Mouse (Mus musculus): ENCODE measurements at regions not wholly inside any gene's neighbourhood (a gene's known extent, or its start where the extent isn't known, plus 50 kb on each side); places are given as distances from the start of the nearest gene placed in this dataset.

DNA sequence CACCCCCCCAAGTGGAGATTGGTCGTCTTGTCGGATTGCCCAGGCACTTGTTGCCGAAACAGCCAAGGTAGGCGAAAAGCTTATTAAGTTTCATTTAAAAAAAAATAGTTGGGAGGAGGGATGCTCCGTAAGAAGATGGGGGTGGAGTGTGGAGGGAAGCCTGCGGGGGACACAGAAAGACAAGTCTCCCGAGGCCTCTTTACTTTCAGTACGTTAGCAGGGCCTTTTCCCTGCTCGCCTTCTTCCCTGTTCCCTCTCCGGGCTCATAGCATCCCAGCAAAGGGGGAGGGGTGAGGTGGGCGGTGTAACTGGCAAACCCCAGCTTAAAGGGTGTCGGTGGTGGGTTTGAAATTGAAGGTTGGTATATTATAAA lies 131.5 kb upstream of the Ubr2 start:
- under 1% methylated on average over 12 of the region's 12 CpGs for WGBS
- H3K4me3 ChIP-seq (ENCODE audit: low read length), result peak overlapping the region; percentile 77
- ATAC-seq (ENCODE audit: low FRiP score, low TSS enrichment), result no peak
- H3K27me3 ChIP-seq (ENCODE audit: control insufficient read depth, insufficient read depth, low read length), result no peaks in the 10 kb centered on the region
- H3K36me3 ChIP-seq (ENCODE audit: control insufficient read depth, insufficient read depth, low read length), result peaks cover 4% of the 10 kb centered on the region; the same call in 1 of the 2 replicates
- peak overlapping the region; percentile 100 for H3K27ac ChIP-seq (ENCODE audit: low read depth, low read length)
- peak overlapping the region; percentile 76; the same call in 1 of the 2 replicates for H3K9ac ChIP-seq (ENCODE audit: low read depth, low read length)
- H3K9me3 ChIP-seq (ENCODE audit: control insufficient read depth, low read length), result no peaks in the 10 kb centered on the region
- peaks cover 26% of the 10 kb centered on the region; the same call in 1 of the 2 replicates for H3K4me1 ChIP-seq (ENCODE audit: control insufficient read depth, insufficient read depth, low read length)
- peak overlapping the region; percentile 91 for H3K4me2 ChIP-seq (replicated peaks; ENCODE audit: low read depth, low read length)

DNA sequence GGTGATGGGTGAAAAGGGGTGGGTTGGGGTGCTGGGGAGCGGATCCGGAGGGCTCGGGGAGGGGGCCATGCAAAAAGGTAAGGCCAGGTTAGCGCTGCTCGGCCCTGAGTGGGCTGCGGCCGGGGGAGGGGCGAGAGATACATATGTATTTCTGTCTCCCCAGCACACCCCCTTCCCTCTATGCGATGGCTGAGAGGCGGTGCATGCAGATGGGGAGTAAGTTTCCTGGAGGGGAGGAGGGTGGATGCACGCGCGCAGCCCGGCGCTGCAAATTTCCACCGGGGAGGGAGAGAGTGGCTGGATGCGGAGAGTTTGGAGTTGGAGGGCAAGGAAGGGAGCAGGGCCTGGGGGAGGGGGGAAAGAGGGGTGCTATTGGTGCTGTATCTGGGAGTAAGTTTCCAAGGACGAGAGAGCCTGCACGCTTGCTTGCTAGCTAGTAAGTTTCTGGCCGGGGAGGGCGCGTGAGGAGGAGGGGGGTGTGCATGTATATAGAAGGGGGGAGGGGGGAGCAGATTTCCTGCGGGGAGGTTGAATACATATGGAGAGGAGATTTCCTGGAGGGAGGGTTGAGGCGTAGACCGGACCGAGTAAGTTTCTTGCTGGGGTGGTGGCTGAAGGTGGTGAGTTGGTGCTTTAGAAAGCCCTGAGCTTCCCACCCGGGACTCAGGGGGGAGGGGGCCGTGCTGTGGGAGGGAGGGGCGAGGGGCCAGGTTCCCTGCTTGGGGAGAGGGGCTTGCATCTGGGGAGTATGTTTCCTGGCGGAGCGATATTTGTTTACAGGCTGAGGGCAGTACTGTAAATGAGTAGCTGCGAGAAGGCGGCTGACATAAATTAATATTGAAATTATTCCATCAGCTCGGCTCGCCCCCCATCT lies 130.8 kb upstream of the Ubr2 start:
- Histone ChIP-seq H3K4me1 (ENCODE audit: control insufficient read depth, insufficient read depth, low read length) (peaks cover 26% of the 10 kb centered on the region; the same call in 1 of the 2 replicates), H3K4me2 (replicated peaks; ENCODE audit: low read depth, low read length) (peak overlapping the region; percentile 91), H3K4me3 (ENCODE audit: low read length) (peak overlapping the region; percentile 77), H3K9ac (ENCODE audit: low read depth, low read length) (peak overlapping the region; percentile 76), H3K36me3 (ENCODE audit: control insufficient read depth, insufficient read depth, low read length) (peaks cover 4% of the 10 kb centered on the region; the same call in 1 of the 2 replicates), H3K27me3 (ENCODE audit: control insufficient read depth, insufficient read depth, low read length) (no peaks in the 10 kb centered on the region), H3K27ac (ENCODE audit: low read depth, low read length) (peak overlapping the region; percentile 100), H3K9me3 (ENCODE audit: control insufficient read depth, low read length) (no peaks in the 10 kb centered on the region)
- WGBS, result under 1% methylated on average over 34 of the region's 35 CpGs
- peak; percentile 65 for ATAC-seq (ENCODE audit: low FRiP score, low TSS enrichment)

DNA sequence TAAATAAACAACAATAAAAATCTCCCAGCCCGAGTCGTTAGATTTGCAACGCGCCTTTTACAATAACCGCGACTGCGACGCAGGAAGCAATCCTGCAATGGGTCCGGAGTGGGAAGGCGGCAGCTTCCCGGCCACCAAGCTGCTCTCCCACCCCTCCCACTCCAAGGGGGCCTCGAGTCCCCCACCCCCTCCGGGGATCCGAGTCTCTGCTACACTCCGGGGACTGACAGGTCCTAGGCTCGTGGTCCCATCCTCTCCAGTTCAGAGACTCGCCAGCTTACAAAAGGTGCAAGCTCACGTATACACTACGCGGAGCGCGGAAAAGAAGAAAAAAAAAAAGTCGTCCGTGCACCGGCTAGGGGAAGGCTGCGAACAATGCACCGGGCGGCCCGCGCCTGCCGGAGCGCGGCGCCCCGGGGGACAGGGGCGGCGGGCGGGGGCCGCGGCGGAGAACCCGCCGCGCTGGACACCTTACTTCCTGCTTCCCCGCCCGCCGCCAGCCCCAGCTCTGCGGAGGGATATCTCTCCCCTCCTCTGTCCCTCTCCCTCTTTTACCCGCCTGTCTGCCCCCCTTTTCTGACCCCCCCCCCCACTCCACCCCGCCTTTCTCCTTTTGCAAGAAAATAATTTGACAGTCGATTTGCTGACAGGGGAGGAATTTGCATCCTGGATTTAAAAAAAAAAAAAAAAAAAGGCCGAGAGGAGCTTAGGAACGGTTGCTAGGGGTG lies 130.0 kb upstream of the Ubr2 start:
- Histone ChIP-seq H3K27me3 (ENCODE audit: control insufficient read depth, insufficient read depth, low read length) (no peaks in the 10 kb centered on the region), H3K4me2 (replicated peaks; ENCODE audit: low read depth, low read length) (peak overlapping the region; percentile 91), H3K27ac (ENCODE audit: low read depth, low read length) (peak overlapping the region; percentile 100), H3K9me3 (ENCODE audit: control insufficient read depth, low read length) (no peaks in the 10 kb centered on the region), H3K9ac (ENCODE audit: low read depth, low read length) (peak overlapping the region; percentile 76), H3K4me3 (ENCODE audit: low read length) (peak overlapping the region; percentile 77), H3K4me1 (ENCODE audit: control insufficient read depth, insufficient read depth, low read length) (peaks cover 26% of the 10 kb centered on the region; the same call in 1 of the 2 replicates), H3K36me3 (ENCODE audit: control insufficient read depth, insufficient read depth, low read length) (peaks cover 4% of the 10 kb centered on the region; the same call in 1 of the 2 replicates)
- under 1% methylated on average over 44 of the region's 53 CpGs for WGBS
- ATAC-seq (ENCODE audit: low FRiP score, low TSS enrichment), result peak; percentile 50

GRCm38 (mm10) chr17:47139730-47140231 lies 129.4 kb upstream of the Ubr2 start:
- Histone ChIP-seq H3K27me3 (ENCODE audit: control insufficient read depth, insufficient read depth, low read length) (no peaks in the 10 kb centered on the region), H3K36me3 (ENCODE audit: control insufficient read depth, insufficient read depth, low read length) (no peaks in the 10 kb centered on the region), H3K4me3 (ENCODE audit: low read length) (peak overlapping the region; percentile 77), H3K4me1 (ENCODE audit: control insufficient read depth, insufficient read depth, low read length) (peaks cover 26% of the 10 kb centered on the region; the same call in 1 of the 2 replicates), H3K9ac (ENCODE audit: low read depth, low read length) (peak overlapping the region; percentile 76), H3K4me2 (replicated peaks; ENCODE audit: low read depth, low read length) (peak overlapping the region; percentile 91), H3K27ac (ENCODE audit: low read depth, low read length) (peak overlapping the region; percentile 100), H3K9me3 (ENCODE audit: control insufficient read depth, low read length) (no peaks in the 10 kb centered on the region)
- ATAC-seq (ENCODE audit: low FRiP score, low TSS enrichment), result peak; percentile 94
- WGBS, result 1% methylated on average over 26 of the region's 34 CpGs

DNA sequence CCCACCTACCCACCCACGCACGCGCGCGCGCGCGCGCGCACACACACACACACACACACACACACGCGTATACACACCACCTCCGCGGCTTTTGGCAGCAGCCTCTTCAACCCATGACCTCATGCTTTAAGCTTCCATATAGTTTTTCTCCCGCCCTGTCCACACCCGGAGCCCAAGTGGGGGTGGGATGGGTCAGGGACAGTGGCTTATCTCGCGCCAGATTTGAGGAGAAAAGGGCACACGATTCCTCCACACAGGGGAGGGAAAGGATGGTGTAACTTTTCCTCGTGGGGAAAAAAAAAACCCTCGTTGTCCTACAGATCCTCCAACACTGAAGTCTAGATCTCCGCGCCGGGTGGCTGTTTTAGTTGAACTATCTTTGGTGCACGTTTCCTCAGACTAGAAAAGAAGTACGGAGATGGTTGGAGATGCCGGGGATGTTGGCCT lies 128.8 kb upstream of the Ubr2 start:
- WGBS, result under 1% methylated on average over 27 of the region's 27 CpGs
- Histone ChIP-seq H3K27ac (ENCODE audit: low read depth, low read length) (peak overlapping the region; percentile 55), H3K4me3 (ENCODE audit: low read length) (peak overlapping the region; percentile 77), H3K27me3 (ENCODE audit: control insufficient read depth, insufficient read depth, low read length) (no peaks in the 10 kb centered on the region), H3K36me3 (ENCODE audit: control insufficient read depth, insufficient read depth, low read length) (no peaks in the 10 kb centered on the region), H3K9me3 (ENCODE audit: control insufficient read depth, low read length) (no peaks in the 10 kb centered on the region), H3K9ac (ENCODE audit: low read depth, low read length) (peak overlapping the region; percentile 57), H3K4me2 (replicated peaks; ENCODE audit: low read depth, low read length) (peak overlapping the region; percentile 91), H3K4me1 (ENCODE audit: control insufficient read depth, insufficient read depth, low read length) (peaks cover 22% of the 10 kb centered on the region; the same call in 1 of the 2 replicates)
- ATAC-seq (ENCODE audit: low FRiP score, low TSS enrichment), result no peak

DNA sequence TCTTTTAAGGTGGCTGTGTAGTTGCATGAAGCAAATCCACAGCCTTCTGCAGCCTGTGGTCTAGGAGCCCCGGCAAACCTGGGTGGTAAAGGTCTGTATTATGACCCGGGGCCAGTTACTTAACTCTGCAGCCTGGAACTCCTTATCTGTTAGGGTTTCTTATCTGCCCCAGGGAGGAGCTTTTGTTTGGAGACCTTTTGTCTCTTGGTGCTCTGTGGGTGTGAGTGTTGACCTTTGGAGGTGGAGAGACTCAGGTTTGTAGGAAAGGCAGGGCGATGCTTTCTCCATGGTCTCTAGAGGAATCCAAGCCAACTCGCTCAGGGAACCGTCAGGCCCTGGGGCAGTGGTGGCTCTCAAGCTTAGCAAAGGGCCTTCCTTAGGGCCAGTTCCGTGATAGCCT lies 127.8 kb upstream of the Ubr2 start:
- no peaks in the 10 kb centered on the region for H3K9me3 ChIP-seq (ENCODE audit: control insufficient read depth, low read length)
- no peak overlapping the region for H3K4me2 ChIP-seq (replicated peaks; ENCODE audit: low read depth, low read length)
- no peak overlapping the region for H3K4me3 ChIP-seq (ENCODE audit: low read length)
- ATAC-seq (ENCODE audit: low FRiP score, low TSS enrichment), result no peak
- no peak overlapping the region for H3K27ac ChIP-seq (ENCODE audit: low read depth, low read length)
- no peaks in the 10 kb centered on the region for H3K36me3 ChIP-seq (ENCODE audit: control insufficient read depth, insufficient read depth, low read length)
- H3K27me3 ChIP-seq (ENCODE audit: control insufficient read depth, insufficient read depth, low read length), result no peaks in the 10 kb centered on the region
- WGBS, result 52% methylated on average over 6 of the region's 6 CpGs
- 0 out of 2 replicates have a peak, but pooled peaks cover 12% of the 10 kb centered on the region for H3K4me1 ChIP-seq (ENCODE audit: control insufficient read depth, insufficient read depth, low read length)
- H3K9ac ChIP-seq (ENCODE audit: low read depth, low read length), result no peak overlapping the region

- H3K4me2 ChIP-seq (replicated peaks; ENCODE audit: low read depth, low read length), result no peak overlapping the region
- H3K9ac ChIP-seq (ENCODE audit: low read depth, low read length), result no peak overlapping the region
- no peak for ATAC-seq (ENCODE audit: low FRiP score, low TSS enrichment)
- H3K4me3 ChIP-seq (ENCODE audit: low read length), result no peak overlapping the region
- H3K27ac ChIP-seq (ENCODE audit: low read depth, low read length), result no peak overlapping the region
- no peaks in the 10 kb centered on the region for H3K36me3 ChIP-seq (ENCODE audit: control insufficient read depth, insufficient read depth, low read length)
- H3K27me3 ChIP-seq (ENCODE audit: control insufficient read depth, insufficient read depth, low read length), result no peaks in the 10 kb centered on the region
- WGBS, result 77% methylated on average over 5 of the region's 5 CpGs
- no peaks in the 10 kb centered on the region for H3K9me3 ChIP-seq (ENCODE audit: control insufficient read depth, low read length)
- 0 out of 2 replicates have a peak, but pooled peaks cover 4% of the 10 kb centered on the region for H3K4me1 ChIP-seq (ENCODE audit: control insufficient read depth, insufficient read depth, low read length)
Observed at GRCm38 (mm10) chr17:47135391-47135790, 125.0 kb upstream of the Ubr2 start.

DNA sequence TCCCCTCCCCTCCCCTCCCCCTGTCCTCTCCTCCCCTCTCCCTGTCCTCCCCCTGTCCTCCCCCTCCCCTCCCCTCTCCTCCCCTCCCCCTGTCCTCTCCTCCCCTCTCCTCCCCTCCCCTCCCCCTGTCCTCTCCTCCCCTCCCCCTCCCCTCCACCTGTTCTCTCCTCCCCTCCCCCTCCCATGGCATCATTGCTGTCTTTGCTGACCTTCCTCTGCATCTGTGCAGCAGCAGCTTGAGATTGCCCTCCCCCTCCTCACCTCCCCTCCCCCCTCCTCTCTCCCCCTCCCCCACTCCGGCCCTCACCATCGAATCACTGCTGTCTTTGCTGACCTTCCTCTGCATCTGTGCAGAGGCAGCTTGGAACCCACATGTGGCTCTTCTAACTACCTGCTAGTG lies 123.4 kb upstream of the Ubr2 start:
- no peak overlapping the region for H3K4me2 ChIP-seq (replicated peaks; ENCODE audit: low read depth, low read length)
- 0 out of 2 replicates have a peak, but pooled peaks cover 4% of the 10 kb centered on the region for H3K4me1 ChIP-seq (ENCODE audit: control insufficient read depth, insufficient read depth, low read length)
- ATAC-seq (ENCODE audit: low FRiP score, low TSS enrichment), result no peak
- H3K9me3 ChIP-seq (ENCODE audit: control insufficient read depth, low read length), result no peaks in the 10 kb centered on the region
- H3K27ac ChIP-seq (ENCODE audit: low read depth, low read length), result no peak overlapping the region
- H3K9ac ChIP-seq (ENCODE audit: low read depth, low read length), result no peak overlapping the region
- H3K36me3 ChIP-seq (ENCODE audit: control insufficient read depth, insufficient read depth, low read length), result no peaks in the 10 kb centered on the region
- WGBS, result 47% methylated on average over 2 of the region's 2 CpGs
- H3K4me3 ChIP-seq (ENCODE audit: low read length), result no peak overlapping the region
- H3K27me3 ChIP-seq (ENCODE audit: control insufficient read depth, insufficient read depth, low read length), result no peaks in the 10 kb centered on the region

Data from kidney, embryonic 14.5 days (tissue).